Mouse (Mus musculus) spleen, adult 2 months (tissue): ENCODE measurements around the gene Hist1h4k.
"Not testable (repeated sequence)": the region's sequence is repeated elsewhere in the genome, so short reads cannot be mapped to it uniquely, and the experiment has no call there.

Experiments
- CTCF ChIP-seq: fragments of 200-500 bp; IDR thresholded peaks from 2 replicates; pipeline ENCODE4 v1.5.1; 2011; ENCODE audit warnings: mild to moderate bottlenecking, inconsistent platforms; ENCODE audit not compliant: insufficient read depth, insufficient read length, insufficient replicate concordance; ENCODE audit errors: extremely low read depth
- POLR2A ChIP-seq: fragments of 200-500 bp; IDR thresholded peaks from 2 replicates; pipeline ENCODE4 v1.6.1; 2011; ENCODE audit warnings: low read depth, low read length, inconsistent platforms

DNA sequence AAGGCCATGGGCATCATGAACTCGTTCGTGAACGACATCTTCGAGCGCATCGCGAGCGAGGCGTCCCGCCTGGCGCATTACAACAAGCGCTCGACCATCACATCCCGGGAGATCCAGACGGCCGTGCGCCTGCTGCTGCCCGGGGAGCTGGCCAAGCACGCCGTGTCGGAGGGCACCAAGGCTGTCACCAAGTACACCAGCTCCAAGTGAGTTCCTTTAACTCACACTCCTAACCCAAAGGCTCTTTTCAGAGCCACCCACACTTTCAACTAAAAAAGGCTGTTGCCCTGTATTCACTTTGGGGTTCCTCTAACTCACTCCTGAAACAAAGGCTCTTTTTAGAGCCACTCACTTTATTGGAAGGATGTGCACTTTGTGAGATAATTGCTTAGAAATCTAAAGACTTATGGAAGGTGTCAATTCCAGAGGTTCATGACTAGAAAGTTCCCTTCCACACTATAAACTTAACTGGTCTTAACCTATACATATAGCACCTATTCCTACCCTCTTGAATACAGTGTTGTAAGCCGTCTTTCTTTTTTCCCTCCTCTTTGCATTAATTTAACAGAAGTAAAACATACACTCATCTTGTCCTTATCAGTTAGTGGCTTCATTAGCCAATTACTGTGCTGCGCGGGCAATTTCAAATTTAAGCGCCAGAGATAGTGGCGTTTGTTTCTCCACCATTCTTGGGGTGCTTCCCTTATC is 4.1 kb upstream of the Hist1h4k start:
- TF ChIP-seq POLR2A, CTCF: not testable (repeated sequence)
